Mouse (Mus musculus): ENCODE data around the gene Car5a.

Car5a gene

DNA sequence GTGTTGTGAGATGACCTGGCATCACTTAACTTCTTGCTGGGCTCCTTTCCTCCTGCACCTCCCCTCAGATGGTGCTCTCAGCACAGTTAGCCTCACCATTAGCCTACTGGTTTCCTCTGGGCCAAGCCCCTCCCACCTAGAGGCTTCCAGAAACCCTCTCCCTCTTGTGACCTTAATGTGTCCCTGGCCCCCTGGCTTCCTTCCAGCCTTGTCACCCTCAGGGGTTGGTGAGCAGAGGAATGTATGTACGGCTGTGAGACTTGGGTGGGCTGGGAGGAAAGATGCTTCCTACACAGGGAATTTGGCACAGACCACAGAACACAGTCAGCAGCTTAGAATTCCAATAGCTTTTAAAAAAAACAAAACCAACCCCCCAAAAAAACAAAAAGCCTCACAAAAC, 63.9 kb downstream of the Car5a start:
- DNase-seq (ENCODE audit: low read depth, low spot score): no peak

DNA sequence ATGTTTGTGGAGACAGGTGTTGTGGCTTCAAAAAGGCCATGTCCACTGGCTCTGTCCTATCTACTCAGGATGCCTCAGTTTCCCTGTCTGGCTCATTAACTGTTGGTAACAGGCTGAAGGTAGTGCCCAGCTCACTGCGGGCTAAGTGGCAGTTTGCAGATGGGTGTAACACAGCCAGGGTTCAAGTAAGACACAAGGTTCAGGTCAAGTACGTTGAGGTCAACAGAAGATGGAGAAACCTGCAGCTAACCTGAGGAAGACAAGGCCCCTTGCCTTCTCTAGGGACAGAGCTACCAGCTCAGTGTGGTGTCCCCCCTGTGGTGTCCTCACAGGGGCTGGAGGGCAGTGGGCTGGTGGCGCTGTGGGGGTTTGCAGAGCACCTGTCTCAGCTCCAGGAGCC, 65.0 kb downstream of the Car5a start:
- no peak for DNase-seq (ENCODE audit: low read depth, low spot score)

DNA sequence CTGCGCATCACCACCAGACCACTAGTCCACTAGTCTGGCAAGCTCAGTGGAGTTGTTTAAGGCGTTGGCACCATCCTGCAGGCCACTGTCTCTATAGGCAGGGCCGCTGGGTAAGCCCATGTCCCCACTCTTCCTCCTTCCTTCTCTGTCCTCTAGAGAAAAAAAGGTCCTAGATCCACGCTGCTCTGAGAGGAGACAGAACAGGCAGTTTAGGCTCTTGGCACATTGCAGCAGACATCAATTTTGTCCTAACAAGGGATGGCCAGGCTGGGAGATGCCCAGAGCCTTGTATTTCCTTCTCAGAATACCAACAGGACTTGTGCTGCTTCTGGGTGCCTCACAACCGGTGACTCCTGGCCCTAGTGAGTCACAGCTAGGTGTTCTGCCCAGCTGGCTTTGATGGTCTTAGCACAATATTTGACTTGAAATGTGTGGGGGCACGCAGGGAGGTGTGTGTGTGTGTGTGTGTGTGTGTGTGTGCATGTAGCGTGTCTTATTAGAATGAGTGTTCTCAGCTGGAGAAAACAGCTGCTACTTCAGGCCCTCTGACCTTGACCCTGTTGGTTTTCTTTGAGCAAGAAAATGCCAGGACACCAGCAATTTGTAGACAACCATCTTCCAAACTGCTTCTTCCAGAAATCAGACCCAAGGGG, 66.8 kb downstream of the Car5a start:
- no peak for DNase-seq (ENCODE audit: low read depth, low spot score)

DNA sequence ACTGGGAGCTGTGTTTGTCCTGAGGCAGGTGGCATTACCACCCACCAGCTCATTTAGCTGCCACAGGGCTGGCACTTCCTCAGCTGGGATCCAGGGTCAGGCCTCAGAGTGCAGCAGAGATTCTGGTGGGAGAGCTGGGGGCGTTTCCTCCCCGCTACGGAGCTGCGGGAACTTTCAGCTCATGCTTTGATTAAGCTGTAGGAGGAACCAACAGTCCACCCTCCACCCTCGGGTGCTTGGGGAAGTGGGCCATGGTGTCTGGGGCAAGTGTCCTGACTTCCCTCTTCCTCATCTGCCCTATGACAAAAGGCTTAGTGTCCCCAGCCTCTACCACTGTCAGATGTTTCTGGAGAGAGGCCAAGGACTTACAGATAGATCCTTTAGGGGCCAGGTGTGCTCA, 67.5 kb downstream of the Car5a start:
- DNase-seq (ENCODE audit: low read depth, low spot score): no peak

DNA sequence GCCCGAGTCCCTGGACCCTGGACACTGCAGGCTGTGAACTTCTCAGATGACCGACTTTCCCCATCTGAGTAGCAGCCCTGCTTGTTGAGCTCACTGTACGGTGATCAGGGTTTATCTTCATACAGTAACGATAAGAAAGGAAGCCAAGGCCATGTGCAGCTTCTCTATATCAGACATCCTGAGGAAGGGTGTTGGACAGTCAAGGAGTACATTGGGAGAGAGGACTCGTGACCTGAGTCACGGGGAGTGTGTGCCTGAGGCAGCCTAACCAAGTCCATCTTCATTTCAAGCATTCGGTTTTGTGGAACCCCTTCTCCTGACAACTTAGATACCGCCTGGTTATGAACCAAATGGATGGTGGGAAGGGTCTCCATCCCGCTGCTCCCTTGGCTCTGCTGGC, 69.2 kb downstream of the Car5a start:
- no peak for DNase-seq (ENCODE audit: low read depth, low spot score)

DNA sequence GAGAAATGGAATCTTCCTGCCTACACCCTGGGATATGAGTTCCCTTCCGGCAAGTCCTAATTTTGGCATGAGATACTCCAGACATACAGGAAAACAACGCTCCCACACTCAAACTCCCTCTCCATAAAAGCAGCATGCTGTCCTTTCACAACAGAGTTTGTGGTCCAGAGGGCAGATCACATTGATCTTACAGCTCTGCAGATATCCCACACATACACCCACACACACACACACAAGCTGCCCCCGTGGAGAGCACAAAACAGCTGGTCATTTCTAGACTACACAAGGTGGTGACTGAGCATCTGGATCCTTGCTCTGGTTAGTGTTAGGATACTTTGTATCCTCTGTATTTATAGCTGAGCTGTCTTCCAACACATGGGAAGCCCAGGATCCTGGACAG, 69.7 kb downstream of the Car5a start:
- no peak for DNase-seq (ENCODE audit: low read depth, low spot score)

DNA sequence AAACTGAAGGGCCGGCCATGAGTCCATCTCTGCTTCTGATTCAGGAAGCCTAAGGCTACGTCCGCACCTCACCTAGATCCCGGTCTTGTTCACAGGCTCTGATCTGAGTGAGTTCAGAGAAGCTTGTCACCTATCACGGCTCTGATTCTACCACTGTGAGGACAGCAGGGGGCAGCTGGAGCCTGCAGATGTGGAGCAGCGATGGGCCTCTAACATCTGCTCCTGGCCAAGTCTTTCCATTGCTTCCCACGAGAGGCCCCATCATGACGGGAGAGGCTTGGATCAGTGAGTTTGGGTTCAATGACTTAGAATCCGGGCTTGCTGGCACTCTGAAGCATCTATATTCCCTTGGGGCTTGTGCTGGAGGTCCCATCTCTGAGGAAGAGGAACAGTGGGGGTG, 70.7 kb downstream of the Car5a start:
- no peak for DNase-seq (ENCODE audit: low read depth, low spot score)

DNA sequence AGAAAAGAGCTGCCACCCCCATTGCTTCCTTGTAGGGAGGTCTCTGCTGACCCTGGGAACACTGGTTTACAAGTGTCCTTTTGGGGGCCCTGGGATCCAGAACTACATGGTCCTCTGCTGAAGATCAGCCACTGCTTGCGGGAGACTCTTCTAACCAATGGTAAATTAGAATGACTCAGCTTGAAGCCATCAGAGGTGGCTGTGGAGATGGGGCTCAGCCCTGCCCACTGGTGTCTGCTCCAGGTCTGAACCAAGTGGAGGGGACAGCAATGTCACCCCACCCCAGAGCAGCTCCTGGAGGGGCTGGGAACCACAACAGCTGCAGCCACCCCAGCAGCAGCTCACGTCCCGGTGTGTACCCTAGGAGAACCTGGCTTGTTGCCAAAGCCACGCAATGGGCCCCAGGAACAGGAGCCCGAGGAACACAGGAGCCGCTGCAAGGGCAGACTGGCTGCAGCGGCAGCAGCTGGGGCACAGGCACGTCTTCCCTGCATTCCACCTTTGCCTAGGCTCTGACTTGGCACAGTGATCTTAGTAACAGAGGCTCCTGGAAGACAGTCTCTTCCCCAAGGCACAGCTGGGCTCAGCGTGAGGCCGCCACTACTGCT, 72.8 kb downstream of the Car5a start:
- DNase-seq (ENCODE audit: low read depth, low spot score): no peak

DNA sequence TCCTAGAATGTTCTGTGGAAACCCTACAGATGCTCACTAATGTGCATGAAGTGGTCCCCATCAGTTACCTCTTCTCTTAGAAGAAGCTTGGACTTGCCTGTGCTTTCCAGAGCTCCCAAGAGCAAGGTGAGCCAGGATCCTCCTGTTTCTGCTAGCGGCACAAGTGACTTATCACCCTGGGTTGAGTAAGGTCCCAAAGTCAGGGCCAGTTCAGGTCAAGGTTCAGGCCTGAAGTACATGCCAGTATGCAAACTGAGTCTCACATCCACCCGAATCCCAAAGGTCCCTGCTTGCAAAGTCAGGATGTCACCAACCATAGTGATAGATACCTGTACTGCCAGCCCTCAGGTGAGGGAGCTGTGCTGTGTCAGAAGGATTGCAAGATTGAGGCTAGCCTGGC, 74.5 kb downstream of the Car5a start:
- no peak for DNase-seq (ENCODE audit: low read depth, low spot score)

DNA sequence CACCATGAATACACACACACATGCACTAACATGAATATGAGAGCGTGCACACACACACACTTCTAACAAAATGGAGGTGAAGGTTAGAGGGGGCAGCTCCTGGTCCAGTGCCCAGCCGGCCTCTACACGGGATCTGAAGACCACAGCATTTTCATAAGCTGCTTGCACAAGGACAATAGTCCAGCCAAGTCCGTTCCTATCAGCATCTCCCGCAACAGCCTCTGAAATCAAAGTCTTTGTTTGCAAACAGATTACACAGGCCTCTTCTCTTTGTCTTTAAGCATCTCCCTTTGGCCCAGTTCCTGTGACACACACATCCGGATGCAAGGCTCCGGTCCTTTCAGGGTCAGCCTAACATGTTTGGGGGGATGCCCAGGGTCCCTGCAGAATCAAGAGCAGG, 75.8 kb downstream of the Car5a start:
- DNase-seq (ENCODE audit: low read depth, low spot score): no peak

DNA sequence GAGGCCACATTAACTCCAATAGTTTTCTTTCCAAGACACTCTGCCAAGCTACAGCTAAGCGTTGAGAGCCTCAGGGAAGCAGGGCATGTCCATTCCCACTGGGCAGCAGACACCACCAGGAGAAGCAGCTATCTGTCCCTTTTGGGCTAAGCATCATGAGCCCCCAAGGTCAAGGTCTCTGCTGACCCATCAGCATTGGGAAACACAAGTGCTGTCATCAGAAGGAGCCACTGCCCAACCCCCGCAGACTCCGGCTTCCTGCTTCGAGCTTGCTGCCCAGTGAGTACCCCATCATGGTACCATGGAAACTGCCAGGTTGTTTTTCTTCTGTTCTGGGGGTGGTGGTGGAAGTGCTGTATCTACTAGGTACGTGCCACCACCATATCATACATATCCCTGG, 76.5 kb downstream of the Car5a start:
- DNase-seq (ENCODE audit: low read depth, low spot score): no peak
